Mouse (Mus musculus) lung, postnatal 25 days (tissue): ENCODE data around the gene Serpine1.

Experiments used
- DNase-seq: peaks from one replicate; pipeline ENCODE4 v3.0.0; 2022; ENCODE audit warnings: low spot score

The Serpine1 gene

DNA sequence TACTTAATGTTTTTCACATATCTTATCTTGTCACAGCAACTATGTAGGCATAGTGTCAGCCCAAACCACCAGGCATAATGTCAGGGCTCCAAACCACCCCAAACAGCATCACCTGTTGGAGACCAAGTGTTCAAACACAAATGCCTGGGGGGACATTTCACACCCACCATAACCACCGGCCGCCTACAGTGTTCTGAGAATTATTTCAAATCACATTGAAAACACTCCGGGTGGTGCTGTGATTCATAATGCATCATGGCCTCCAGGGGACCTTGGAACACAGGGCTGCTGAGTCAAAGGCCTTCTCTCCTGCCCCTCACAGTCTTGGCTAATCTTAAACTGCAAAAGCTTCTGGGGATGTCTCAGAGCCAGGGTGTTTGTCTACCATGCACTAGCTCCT, 56.2 kb downstream of the Serpine1 start:
- DNase-seq, result no peak

DNA sequence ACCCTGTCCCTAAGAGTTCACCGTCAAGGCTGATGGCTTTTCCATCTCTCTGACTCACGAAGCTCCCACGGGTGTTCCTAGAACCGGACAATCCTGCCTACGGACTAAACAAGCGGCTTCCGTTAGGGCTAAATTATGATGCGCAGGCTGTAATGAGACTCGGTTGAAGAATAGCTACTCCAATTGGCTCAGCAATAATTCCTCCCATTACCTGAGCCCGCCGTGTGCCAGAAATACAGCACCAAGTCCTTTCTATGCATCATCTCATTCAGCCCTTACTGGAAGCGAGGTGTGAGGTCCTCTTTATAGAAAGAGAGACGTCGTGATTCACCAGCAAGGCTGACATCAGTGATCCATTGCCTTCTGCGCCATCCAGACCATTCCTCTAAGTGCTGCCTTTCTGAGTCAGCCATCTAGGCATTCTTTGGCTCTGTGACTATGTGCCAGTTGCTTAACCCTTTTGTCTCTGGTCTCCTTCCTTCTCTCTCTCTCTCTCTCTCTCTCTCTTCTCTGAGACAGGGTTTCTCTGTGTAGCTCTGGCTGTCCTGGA, 59.6 kb downstream of the Serpine1 start:
- no peak for DNase-seq
